Mouse (Mus musculus) ovary, adult 2 months (tissue): ENCODE results near the gene Bscl2. TPM values are rescaled to one million over a fixed set of nuclear protein-coding genes. Genes with fewer than 3 reads are reported as not detected.

Experiments
- polyA plus RNA-seq: library from polyadenylated mRNA; depleted of rRNA; stranded (reverse); fragments of >200 nt; gene quantifications from 2 replicates; pipeline ENCODE4 v1.2.3, GENCODE M21; 2012; rRNA removed

Gene Bscl2
- polyA plus RNA-seq, 1 experiment, result 186 TPM

Other genes starting within 250 kb of the Bscl2 start
- gene Slc22a8, start 246.2 kb upstream of the Bscl2 start, polyA plus RNA-seq, result 0.05 and 0.14 TPM in 2 replicates
- not detected in 2 replicates for gene Slc22a6, start 219.4 kb upstream of the Bscl2 start, polyA plus RNA-seq
- gene Chrm1, start 173.7 kb upstream of the Bscl2 start, polyA plus RNA-seq, result 0.27 and 0.39 TPM in 2 replicates
- gene Slc3a2, start 114.1 kb upstream of the Bscl2 start, polyA plus RNA-seq, result 264 and 289 TPM in 2 replicates
- gene Wdr74, start 101.6 kb upstream of the Bscl2 start, polyA plus RNA-seq, result 39.6 and 45.2 TPM in 2 replicates
- gene 1700092M07Rik, start 96.7 kb upstream of the Bscl2 start, polyA plus RNA-seq, result not detected in 2 replicates
- 114 and 132 TPM in 2 replicates for gene Stx5a, start 96.1 kb upstream of the Bscl2 start, polyA plus RNA-seq
- 61.6 and 71.3 TPM in 2 replicates for gene Nxf1, start 80.4 kb upstream of the Bscl2 start, polyA plus RNA-seq
- 276 and 327 TPM in 2 replicates for gene Tmem223, start 66.5 kb upstream of the Bscl2 start, polyA plus RNA-seq
- 127 and 136 TPM in 2 replicates for gene Tmem179b, start 63.0 kb upstream of the Bscl2 start, polyA plus RNA-seq
- 26.9 and 28.3 TPM in 2 replicates for gene Taf6l, start 51.0 kb upstream of the Bscl2 start, polyA plus RNA-seq
- 24.6 and 45.5 TPM in 2 replicates for gene Polr2g, start 38.9 kb upstream of the Bscl2 start, polyA plus RNA-seq
- gene Zbtb3, start 34.9 kb upstream of the Bscl2 start, polyA plus RNA-seq, result 3.0 and 3.2 TPM in 2 replicates
- gene Ttc9c, start 18.1 kb upstream of the Bscl2 start, polyA plus RNA-seq, result 12.5 and 19.6 TPM in 2 replicates
- gene Hnrnpul2, start 17.5 kb upstream of the Bscl2 start, polyA plus RNA-seq, result 16.0 and 24.5 TPM in 2 replicates
- 0.68 TPM in 1 of 2 replicates, not detected in the other for gene AC129217.1, start 7.7 kb upstream of the Bscl2 start, polyA plus RNA-seq
- 1.5 and 1.9 TPM in 2 replicates for gene Gng3, start 1.7 kb downstream of the Bscl2 start, polyA plus RNA-seq
- 3.2 and 4.4 TPM in 2 replicates for gene Lrrn4cl, start 13.3 kb downstream of the Bscl2 start, polyA plus RNA-seq
- 115 and 129 TPM in 2 replicates for gene Ubxn1, start 34.0 kb downstream of the Bscl2 start, polyA plus RNA-seq
- 22.7 and 33.5 TPM in 2 replicates for gene Uqcc3, start 43.5 kb downstream of the Bscl2 start, polyA plus RNA-seq
- 0.85 and 1.2 TPM in 2 replicates for gene Lbhd1, start 46.3 kb downstream of the Bscl2 start, polyA plus RNA-seq
- not detected in 2 replicates for gene Gm49403, start 46.5 kb downstream of the Bscl2 start, polyA plus RNA-seq
- gene 1810009A15Rik, start 51.4 kb downstream of the Bscl2 start, polyA plus RNA-seq, result 19.1 and 24.3 TPM in 2 replicates
- not detected in 2 replicates for gene Gm49416, start 51.5 kb downstream of the Bscl2 start, polyA plus RNA-seq
- 37.5 and 40.2 TPM in 2 replicates for gene Ints5, start 55.5 kb downstream of the Bscl2 start, polyA plus RNA-seq
- 135 and 159 TPM in 2 replicates for gene Ganab, start 60.6 kb downstream of the Bscl2 start, polyA plus RNA-seq
- 118 and 124 TPM in 2 replicates for gene B3gat3, start 82.9 kb downstream of the Bscl2 start, polyA plus RNA-seq
- 23.4 and 23.7 TPM in 2 replicates for gene Rom1, start 91.9 kb downstream of the Bscl2 start, polyA plus RNA-seq
- 73.5 and 83.4 TPM in 2 replicates for gene Eml3, start 92.1 kb downstream of the Bscl2 start, polyA plus RNA-seq
- gene Mta2, start 104.4 kb downstream of the Bscl2 start, polyA plus RNA-seq, result 21.7 and 22.8 TPM in 2 replicates
- 24.1 and 25.9 TPM in 2 replicates for gene Tut1, start 116.4 kb downstream of the Bscl2 start, polyA plus RNA-seq
- 306 and 361 TPM in 2 replicates for gene Eef1g, start 129.6 kb downstream of the Bscl2 start, polyA plus RNA-seq
- gene Ahnak, start 151.8 kb downstream of the Bscl2 start, polyA plus RNA-seq, result 16.0 and 16.5 TPM in 2 replicates